Mouse (Mus musculus) embryo, embryonic 11.5 days (tissue): ENCODE data around the gene Scn2b.

ENCODE experiments used
- DNase-seq: peaks from one replicate; pipeline ENCODE4 v3.0.0-alpha.2; 2012; ENCODE audit warnings: low read depth, low spot score

The Scn2b gene

GRCm38 (mm10) chr9:45119954-45120530, 2.5 kb downstream of the Scn2b start:
- no peak for DNase-seq

- no peak for DNase-seq
Observed at GRCm38 (mm10) chr9:45120567-45120966, 3.0 kb downstream of the Scn2b start.

GRCm38 (mm10) chr9:45121001-45121400, 3.4 kb downstream of the Scn2b start:
- no peak for DNase-seq

- DNase-seq, result peak; percentile 61
Observed at GRCm38 (mm10) chr9:45121769-45122168, 4.2 kb downstream of the Scn2b start.

- no peak for DNase-seq
Observed at GRCm38 (mm10) chr9:45122209-45122761, 4.7 kb downstream of the Scn2b start.

- no peak for DNase-seq
Observed at GRCm38 (mm10) chr9:45125211-45125610, 7.6 kb downstream of the Scn2b start.

GRCm38 (mm10) chr9:45126941-45127340, 9.4 kb downstream of the Scn2b start:
- DNase-seq, result no peak

- no peak for DNase-seq
Observed at GRCm38 (mm10) chr9:45130119-45130518, 12.5 kb downstream of the Scn2b start.

- no peak for DNase-seq
Observed at GRCm38 (mm10) chr9:45133484-45134310, 16.1 kb downstream of the Scn2b start.

- no peak for DNase-seq
Observed at GRCm38 (mm10) chr9:45136442-45137169, 19.0 kb downstream of the Scn2b start.

- no peak for DNase-seq
Observed at GRCm38 (mm10) chr9:45138191-45139032, 20.8 kb downstream of the Scn2b start, which contains the start of gene Scn4b. TSS of gene Scn4b (plus strand) at chr9:45138395.

- DNase-seq, result no peak
Observed at GRCm38 (mm10) chr9:45139082-45139481, 21.5 kb downstream of the Scn2b start.

- DNase-seq, result no peak
Observed at GRCm38 (mm10) chr9:45140945-45141344, 23.4 kb downstream of the Scn2b start.

GRCm38 (mm10) chr9:45142686-45143085, 25.1 kb downstream of the Scn2b start:
- DNase-seq, result no peak

- no peak for DNase-seq
Observed at GRCm38 (mm10) chr9:45145533-45146266, 28.1 kb downstream of the Scn2b start.

- peak; percentile 55 for DNase-seq
Observed at GRCm38 (mm10) chr9:45146267-45146597, 28.6 kb downstream of the Scn2b start.

GRCm38 (mm10) chr9:45150933-45151332, 33.4 kb downstream of the Scn2b start:
- DNase-seq, result no peak

GRCm38 (mm10) chr9:45153361-45153760, 35.8 kb downstream of the Scn2b start:
- DNase-seq, result no peak

- no peak for DNase-seq
Observed at GRCm38 (mm10) chr9:45167903-45168302, 50.3 kb downstream of the Scn2b start.

- no peak for DNase-seq
Observed at GRCm38 (mm10) chr9:45170150-45170549, 52.6 kb downstream of the Scn2b start.
